Mouse (Mus musculus) kidney, postnatal 14 days (tissue): Measurements from ENCODE around the gene Sap30bp.
A peak's percentile ranks its signal among the peaks of the same experiment; 100 is the strongest.

Experiments used
- DNase-seq: peaks from one replicate; pipeline ENCODE4 v3.0.0; 2022; ENCODE audit warnings: mixed read lengths

The Sap30bp gene

DNA sequence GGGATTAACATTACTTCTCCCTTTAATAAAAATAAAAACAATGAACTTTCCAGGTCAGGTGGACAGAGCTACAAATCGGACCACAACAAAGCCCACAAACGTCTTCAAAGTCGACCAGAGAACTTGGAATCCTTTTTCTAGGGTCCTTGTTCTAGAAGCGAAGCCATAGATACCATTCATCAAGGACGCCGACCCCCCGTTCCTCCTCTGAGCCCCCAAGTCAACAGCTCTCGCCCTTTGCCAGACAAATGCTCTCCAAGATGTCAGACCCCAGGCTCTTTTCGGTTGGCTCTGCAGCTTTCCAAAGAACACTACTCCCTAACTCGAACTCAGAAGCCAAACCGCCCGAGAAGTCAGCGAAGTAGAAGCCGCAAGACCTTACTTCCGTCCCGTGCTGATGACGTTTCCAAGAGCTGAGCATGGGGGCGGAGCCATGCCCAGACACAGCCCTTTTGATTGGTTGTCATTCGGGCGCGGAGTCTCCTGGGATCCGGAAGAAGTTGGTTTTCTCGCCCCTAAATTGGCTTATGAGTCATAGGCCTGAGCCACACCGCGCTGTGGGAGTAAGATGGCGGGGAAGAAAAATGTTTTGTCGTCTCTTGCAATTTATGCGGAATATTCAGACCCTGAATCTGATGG lies at the start of gene Sap30bp, which contains the start of gene Recql5:
Gene Sap30bp, plus strand, starts transcription at position 175 of the 639 bp plus-strand sequence.
Gene Recql5, minus strand, starts transcription at position 370 of the 639 bp plus-strand sequence.
- DNase-seq = peak; percentile 98

DNA sequence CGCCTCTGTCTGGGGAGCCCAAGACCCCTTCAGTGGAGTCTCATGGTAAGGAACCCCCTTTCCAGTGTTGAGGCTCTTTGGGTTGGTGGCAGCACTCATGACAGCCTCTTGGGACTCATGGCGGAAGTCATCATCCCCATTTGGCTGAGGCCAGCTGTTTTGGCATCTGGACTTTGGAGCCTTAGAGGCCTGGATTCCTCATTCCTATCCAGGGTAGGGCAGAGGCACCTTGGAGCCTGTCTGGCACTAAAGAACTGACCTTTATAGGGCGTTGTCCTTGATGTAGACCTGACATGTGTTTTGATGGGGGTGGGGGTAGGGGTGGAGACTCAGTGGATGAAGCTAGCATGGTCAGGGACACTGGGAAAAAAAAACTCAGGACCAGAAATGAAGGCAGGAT lies 48.7 kb upstream of the Sap30bp start:
- DNase-seq = no peak

DNA sequence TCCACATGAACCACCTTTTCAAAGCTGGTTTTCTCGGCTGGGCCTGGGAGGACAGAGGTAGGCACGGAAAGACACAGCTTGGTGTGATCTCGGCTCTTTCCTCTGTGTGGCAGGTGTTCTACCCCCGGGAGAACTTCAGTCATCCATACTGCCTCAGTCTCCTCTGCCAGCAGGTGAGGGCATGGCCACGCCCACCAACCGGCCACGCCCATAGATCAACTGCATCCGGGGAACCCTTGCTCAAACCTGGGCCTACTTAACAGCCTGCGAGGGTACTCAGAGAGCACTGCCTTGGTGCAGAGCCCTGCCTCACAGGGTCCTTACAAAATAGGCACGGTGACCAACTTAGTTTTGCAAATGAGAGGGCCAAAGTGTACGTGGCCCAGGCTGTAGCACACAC lies 47.8 kb upstream of the Sap30bp start:
- DNase-seq = no peak

DNA sequence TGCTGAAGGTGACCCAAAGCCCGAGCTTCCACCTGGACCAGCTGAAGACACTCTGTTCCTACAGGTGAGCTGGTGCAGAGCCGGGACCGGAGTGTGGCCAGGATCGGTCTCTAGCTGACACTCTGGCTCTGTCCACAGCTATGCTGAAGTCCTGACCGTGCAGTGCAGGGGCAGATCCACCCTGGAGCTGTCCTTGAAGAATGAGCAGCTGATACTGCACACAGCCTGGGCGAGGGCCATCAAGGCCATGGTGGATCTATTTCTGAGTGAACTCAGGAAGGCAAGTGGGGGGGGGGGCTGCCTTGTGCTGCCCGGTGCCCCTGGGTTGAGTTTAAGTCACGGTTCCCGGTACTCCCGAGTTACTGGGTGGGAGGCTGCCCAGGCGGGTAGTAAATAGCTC lies 46.6 kb upstream of the Sap30bp start:
- DNase-seq = no peak

DNA sequence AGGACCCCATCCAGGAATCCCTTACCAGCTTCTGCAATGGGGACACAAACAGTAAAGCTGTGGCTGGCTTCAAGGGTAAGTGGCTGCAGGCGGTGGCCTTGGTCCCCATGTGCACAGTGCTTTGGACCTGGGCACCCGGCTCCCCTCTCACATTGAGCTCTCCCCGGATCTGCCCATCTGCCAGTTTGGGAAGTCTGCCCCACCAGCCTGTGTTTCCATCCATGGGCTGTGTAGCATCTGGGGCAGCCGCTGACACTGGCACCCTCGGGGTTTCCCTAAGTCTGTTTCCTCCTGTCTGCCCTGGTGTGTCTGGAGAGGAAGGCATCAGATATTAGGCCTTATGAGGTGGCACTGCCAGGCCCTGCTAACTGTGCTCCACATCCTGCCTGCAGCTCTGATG lies 45.1 kb upstream of the Sap30bp start:
- DNase-seq = no peak

DNA sequence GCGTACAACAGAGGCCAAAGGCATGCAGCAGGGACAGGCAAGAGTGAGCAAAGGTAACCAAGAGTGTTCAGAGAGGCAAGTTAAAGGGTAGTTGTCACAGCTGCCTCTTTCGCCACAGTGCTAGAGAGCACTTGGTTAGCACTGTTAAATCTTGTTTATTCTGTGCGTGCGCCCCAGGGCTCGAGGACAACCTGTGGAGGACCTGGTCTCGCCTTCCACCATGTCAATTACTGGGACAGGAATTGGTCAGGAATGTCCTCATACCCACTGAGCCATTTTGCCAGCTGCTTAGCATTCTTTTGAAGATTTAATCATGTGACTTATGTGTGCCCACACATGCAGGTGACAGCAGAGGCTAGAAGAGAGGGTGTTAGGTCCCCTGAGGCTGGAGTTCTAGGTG lies 43.9 kb upstream of the Sap30bp start:
- DNase-seq = no peak

DNA sequence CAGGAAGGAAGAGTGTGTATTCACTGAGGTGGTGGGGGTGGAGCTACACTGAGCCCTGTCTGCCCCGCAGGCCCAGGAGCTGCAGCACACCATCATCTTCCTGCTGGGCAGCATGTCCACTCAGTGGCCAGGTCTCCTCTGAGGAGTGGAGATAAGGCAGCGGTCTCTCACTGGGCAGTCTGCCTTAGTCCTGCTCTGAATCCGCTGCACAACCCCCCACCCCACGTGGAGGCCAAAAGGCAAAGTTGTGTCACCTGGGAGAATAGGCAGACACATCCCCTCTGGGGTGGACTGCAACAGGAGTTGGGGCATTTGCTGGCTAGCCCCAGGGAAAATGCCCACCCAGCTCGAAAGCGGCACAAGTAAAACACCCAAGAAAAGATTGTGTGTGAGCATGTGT lies 40.9 kb upstream of the Sap30bp start:
- no peak for DNase-seq

DNA sequence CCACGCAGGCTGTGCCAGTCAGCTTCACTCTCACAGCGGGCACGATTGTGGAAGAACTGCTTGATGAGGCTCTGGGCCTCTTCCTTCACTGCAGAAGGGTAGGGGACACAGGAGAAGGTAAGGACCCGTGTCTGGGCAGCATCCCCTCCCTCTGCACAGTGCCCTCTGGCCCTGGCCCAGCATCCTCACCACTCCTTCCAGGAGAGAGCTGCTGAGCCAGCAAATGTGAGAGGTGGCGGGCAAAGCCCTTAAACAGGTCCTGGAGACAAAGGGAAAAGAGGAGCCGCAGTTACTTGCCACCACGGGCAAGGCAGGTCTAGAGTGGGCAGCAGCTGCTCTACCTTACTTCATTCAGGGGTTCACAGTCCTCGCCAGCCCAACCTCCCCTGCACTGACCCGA lies 40.0 kb upstream of the Sap30bp start:
- no peak for DNase-seq

DNA sequence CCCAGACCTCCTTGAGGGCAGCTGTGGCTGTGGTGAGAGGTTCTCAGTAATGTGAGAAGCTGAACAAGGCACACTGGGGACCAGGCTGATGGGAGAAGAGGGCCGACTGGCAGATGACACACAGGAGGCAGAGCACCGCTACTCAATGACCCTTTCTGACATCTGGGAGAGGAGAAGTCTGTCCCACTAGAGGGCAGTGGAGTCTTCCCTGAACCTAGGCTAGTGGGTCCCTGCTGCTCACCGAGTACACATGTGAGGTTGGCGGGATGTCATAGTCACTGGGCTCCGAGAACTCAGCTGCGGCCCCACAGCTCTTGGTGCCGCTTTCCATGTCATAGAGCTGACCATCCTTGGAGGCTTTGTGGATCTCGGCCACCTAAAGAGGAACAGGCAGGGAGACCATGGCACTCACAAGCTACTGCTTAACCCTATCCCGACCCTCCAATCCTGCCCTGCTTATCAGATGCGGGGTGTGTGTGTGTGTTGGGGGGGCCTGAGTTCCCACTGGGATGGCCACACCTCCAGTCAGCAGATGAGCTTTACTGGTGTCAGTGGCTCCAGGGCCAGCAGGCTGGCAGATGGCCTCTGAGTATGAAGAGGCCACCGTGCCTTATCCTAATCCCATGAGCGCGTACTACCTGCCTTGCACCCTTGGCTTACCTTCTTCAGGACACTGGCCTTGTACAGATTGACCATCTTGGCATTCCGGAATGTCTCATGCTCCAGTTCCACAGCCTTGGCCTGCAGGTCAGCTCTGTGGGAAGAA lies 38.1 kb upstream of the Sap30bp start:
- peak; percentile 38 for DNase-seq

DNA sequence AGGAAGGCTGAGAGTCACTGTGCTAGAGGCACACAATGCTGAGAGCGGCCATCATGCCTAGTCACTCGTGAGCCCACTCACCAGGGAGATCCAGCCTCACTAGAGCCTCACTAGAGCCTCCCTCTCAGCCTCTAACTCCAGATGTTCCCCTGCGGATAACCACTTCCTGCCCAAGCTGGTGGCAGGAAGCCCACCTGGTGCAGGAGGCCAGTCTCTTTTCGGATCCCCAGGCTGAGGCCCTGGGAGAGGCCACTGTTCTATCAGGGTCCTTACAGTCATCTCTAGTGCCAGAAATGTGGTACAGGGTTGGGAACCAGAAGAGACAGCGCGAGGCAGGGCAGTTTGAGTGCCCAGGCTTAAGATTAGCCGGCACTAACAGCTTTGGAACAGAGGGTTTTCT lies 34.6 kb upstream of the Sap30bp start:
- no peak for DNase-seq

DNA sequence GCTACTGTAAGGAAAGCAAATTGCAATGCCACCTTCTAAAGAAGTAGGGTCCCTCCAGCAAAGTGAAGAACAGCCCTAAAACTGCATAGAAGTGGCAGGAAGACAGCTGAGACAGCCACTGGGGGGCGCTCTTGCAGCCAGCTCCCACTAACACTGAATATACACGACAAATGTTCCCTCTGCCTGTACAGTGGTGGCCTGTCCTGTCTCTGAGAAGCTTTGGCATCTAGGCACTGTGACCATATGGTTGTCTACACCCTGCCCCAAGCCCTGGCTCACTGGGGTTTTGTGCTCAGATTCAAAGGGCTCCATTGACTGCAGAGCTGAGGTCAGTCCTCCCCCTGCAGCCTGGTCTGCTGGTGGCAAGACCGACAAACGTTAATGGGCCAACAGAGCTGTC lies 34.2 kb upstream of the Sap30bp start:
- peak; percentile 38 for DNase-seq

DNA sequence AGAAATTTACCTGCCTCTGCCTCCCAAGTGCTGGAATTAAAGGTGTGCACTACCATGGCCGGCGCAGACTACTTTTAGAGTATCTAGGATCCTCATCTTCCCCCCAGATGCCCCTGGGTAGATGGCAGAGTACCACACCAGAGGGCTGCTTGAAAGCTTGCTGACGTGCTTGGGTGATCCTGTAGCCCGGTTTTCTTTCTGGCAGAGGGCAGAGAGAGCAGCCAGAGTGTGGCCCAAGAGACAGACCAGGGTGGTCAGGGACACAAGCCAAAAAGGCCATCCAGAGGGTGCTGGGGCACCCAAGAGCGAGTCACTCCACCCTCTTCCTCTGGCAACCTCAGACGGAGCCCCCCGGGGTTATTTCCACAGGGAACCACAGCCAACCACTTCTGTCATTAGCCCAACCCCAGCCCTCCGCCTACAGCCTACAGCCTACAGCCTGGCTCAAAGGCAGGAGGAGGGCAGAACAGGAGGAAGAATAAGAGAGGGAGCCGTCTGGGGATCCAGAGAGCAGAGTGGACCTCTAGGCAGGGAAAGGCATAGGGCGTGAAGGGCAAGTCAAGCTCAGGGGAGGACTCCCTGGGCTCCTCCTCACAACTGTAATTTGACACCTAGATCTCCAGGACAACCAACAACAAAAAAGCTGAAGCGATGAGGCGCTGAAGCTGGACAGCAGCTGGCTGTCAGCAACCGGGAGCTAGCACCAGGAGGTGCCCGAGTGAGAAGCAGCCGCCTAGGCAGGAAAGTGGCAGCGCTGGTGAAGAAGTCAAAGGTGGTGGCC lies 33.4 kb upstream of the Sap30bp start, which contains the start of gene Smim5:
Gene Smim5, plus strand, starts transcription at position 481 of the 781 bp plus-strand sequence.
- DNase-seq = peak; percentile 86

DNA sequence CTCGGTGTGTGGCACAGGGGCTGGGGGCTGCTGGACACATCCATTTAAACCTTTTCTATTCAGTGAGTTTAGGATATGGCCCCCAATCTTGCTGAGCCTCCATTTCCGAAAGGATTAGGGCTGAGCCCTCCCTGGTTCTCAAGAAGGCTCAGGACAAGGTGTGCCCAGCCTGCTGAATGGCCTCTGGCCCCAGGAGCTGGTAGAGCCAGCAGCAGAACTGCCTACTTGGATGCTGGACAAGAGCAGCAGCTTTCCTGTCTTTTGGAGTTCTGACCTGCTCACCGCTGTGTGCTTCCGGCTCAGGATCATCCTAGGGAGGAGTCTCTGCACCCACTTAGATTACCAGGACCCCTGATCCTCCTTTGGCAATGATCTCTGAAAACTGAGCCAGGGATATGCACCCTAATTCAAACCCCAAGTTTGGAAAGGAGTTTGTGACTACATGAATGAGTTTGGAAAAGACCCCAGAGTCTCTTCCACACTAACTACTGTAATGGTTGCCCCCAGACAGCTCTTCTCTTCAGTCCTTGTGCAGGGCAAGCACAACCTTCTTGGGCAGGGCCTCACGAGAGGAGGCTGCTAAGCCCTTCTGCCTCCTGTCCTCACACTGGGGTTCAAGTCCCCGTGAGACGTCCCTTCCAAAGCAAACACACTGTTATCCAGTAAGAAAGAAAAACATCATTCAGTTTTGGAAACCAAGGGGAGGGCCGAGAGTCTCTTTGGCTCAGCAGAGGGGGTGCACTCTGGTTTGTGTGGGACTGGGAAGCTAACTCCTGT lies 32.3 kb upstream of the Sap30bp start:
- DNase-seq = no peak

DNA sequence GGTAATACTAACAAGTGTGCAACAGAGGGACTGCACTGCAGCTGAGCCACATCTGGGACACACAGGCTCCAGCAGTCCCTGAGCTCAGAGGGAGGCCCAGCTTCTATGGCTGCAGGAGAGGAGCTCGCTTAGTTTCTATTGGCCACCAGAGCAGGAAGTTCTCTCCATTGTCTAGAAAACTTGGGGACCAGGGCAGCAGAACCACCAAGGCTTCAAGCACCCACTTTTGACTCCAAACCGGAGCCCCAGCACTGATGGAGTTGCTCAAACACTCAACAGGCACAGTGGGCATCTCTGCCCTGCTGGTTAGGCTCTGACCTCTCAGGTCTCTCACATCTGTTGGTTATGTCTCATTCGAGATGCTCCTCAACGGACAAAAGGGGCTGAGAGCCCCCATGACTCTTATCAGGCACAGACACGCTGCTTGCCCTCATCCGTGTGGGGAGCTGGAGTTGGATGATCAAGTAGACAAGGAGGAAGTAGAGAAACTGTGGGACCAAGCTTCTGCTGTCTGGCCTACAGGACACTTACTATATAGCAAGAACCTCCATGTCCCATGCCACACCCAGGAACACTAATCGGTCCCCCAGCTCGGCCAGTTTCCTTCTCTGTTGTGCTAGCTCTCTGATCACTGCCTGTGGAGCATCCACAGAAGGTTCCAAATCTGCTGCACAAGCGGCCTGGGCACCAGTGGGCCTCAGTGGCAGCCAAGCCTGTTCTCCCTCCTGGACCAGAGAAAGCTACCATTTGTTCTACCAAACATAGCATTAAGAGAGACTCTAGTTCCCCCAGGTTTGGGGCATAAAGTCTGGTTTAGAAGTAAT lies 31.5 kb upstream of the Sap30bp start:
- no peak for DNase-seq

DNA sequence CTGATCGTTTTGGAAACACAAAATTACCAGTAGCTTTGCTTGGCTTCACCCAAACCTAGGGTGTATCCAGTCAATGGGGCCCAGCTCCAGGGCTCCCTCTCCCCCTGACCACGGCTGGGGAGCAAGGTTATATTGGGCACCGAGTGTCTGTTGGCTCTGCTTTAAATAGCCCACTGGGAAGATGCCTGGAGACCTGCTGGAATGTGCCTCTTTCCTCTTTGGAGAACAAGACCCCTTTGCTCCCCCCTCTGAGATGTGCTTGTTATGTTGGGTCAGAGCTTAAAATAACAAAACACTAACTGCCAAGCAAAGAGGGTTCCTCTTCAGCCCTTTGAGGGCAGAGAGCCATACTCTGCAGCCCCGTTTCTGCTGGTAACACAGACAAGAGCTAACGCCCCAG lies 30.9 kb upstream of the Sap30bp start:
- DNase-seq = no peak

DNA sequence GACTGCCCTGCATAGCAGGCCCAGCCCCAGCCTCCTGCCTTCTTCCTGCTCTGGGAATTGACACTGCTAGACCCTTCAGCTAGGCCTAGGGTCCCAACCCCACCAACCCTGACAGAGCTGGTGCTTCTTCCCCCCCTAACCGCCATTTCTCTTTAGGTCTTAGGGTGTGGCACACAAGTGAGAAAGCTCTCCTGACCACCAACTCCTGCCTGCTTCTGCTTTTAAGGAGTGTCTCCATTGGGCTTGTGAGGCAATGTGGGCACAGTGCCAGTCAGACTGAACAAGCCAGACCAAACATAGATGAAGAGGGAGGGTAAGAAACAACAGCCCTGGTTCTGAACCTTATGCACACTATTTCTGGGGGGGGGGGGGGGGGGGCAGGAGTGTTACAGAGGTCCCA lies 30.3 kb upstream of the Sap30bp start:
- DNase-seq = peak; percentile 37

DNA sequence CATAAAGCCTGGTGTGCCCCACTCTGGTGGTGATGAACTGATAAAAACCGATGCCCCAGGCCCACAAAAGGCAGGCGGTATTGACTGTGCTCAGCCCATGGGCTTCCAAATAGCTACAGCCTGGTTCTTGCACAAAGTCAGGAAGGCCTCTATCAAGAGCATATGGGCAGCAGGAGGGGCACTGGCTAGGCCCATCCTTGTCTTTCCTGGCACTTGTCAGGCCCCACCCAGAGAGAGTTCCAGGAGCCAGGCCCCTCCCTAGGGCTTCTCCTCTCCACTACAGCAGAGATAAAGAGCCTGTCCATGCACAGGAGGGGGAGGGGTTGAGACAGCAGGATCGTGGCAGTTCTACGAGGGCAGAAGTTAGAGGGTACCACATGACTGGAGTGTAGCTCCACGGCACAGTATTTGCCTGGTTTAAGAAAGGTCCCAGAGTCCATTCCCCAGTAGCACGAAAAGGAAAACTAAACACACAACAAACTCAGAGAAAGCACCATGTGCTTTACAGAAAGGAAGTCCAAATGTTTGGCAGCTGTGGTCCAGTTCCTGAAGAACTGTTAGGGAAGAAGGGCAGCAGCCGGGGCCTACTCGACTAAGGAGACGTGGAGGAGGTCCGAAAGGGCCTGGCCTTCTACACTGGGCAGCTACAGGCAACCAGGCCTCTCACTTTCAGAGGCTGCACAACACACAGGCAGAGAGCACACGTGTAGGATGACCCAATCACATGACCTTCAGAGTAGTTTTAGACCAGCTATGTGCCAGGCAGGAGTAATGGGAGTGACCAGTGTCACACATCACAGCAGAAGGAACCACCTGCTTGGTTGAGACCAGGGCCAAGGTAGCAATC lies 29.5 kb upstream of the Sap30bp start:
- DNase-seq = peak; percentile 38

DNA sequence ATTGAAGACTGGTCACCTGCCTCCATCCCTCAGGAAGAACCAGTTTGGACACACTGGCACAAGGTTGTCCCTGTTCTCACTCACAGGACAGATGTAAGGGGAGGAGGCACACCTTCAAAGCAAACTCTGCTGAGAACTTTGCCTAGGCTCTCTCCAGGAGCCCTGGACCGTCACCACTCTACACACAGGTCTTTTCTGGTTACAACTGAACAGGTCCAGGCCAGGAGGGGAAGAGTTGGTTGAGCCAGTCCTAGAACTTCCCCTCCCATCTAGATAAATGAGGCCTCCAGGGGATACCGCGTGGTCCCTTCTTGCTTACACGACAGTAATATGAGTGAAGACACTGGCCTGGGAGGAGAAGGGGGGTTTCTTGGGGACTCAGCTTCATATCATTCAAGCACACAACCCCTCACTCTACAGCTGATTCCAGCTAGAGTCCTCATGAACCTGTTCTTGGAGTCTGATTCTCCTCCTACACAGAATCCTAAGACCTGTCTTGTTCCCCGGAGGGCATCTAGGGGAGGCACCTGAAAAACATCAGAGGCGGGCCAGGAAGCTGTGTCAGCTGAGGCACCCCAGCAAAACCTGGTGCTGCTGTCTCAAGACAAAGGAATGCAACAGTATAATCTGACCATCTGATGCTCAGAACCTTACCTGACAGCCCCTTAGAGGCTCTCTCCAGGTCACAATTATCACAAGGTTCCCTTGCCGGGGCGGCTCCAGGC lies 28.7 kb upstream of the Sap30bp start:
- peak; percentile 37 for DNase-seq

DNA sequence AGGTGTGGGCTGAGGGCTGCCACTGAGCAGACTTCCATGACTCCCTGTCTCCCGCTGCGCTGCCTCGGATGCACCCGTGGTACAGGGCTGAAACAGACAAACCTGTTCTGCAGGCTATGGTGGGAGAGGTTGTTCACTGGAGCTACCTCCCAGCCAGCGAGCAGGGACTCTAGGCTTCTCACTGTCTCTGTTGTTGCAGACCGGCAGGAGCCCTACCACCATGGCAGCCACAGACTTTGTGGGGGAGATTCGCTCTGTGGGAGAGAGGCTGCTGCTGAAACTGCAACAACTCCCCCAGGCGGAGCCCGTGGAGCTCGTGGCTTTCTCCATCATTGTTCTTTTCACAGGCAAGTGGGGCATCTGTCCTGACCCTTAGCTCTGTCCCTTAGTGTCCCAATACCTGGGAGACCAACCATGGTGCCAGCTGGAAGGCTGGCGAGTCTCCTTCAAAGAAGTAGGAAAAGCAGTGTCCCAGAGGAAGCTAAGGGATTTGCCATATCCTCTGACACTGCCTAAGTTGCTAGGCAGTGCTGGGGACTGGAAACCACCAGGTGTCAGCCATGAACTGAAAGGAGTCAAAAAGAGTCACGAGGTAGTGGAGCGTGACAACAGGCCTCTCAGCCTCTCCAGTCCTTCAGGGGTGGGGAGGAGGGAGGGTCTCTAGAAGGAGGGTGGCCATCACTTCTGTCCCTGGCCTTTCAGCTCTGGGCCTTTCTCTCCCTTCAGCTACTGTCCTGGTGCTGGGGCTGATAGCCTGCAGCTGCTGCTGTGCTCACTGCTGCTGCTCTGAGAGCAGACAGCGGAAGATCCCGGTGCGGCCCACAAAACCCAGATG lies 27.9 kb upstream of the Sap30bp start:
- DNase-seq = peak; percentile 32
